Mouse (Mus musculus): Measurements from ENCODE around the gene Ugt1a2.

The Ugt1a2 gene

GRCm38 (mm10) chr1:88233421-88234247 is 33.2 kb downstream of the Ugt1a2 start:
- no peak for DNase-seq (ENCODE audit: low spot score in 2 of 2)

DNA sequence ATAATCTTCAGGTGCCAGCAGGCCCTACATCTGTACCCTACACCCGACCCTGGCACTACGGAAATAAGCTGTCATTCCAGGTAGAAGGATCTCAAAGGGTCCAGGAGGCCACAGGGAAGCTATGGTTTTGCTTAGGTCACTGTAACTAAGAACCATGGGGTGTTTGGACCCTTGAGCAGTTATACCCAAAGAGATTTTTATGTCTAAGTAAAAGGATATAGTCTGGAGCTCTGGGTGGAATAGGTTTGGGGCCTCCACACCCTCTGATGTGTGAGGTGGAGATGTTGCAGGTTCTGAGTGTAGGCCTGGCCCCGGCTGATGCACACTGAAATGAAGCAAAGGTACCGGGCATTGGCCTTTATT is 33.8 kb downstream of the Ugt1a2 start:
- DNase-seq (ENCODE audit: low spot score in 2 of 2): no peak

GRCm38 (mm10) chr1:88234646-88235045 is 34.2 kb downstream of the Ugt1a2 start:
- DNase-seq (ENCODE audit: low spot score in 2 of 2): no peak

GRCm38 (mm10) chr1:88235046-88235893 is 34.9 kb downstream of the Ugt1a2 start:
- no peak for DNase-seq (ENCODE audit: low spot score in 2 of 2)

DNA sequence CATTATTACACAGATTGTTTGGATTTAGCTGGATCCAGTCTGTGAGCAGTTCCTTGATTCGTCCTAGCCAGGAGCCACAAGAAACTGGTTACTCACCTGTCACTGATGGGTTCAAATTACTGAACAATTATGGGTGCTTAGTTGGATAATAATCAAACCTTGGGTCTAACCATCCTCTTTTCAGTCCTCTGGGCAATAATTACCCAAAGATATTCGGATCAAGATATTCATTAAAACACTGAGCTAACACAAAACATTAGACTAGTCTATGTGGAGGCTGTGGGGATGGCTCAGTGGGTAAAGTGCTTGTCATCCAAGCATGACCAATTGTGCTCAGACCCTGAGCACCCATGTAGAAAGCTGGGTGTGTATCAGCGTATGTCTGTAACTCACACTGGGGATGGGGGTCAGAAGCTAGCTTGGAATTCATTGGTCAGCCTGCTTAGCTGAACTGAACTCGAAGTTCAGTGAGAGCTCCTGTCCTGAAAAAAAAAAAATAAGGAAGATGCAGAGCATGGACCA is 35.6 kb downstream of the Ugt1a2 start:
- DNase-seq (ENCODE audit: low spot score in 2 of 2): no peak

DNA sequence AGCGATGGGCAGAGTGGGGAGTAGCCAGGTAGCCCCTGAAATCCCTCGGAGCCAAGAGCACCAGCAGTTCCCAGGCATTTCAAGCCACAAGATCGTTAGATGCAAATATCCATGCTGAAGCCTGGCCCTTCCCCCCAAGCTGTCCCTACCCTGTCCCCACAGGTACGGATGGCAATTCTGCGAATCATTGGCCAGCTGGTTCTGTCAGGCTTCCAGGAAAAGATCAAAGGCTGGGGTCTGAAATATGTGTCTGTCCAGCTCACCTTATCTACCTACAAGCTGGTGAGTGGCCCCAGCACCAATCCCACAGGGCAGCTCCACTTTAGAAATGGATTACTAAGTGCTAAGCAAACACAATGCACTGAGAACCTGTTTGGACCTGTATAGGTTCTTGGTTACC is 36.9 kb downstream of the Ugt1a2 start:
- no peak for DNase-seq (ENCODE audit: low spot score in 2 of 2)

GRCm38 (mm10) chr1:88238771-88239170 is 38.4 kb downstream of the Ugt1a2 start:
- no peak for DNase-seq (ENCODE audit: low spot score in 2 of 2)

GRCm38 (mm10) chr1:88240072-88240471 is 39.7 kb downstream of the Ugt1a2 start:
- DNase-seq (ENCODE audit: low spot score in 2 of 2): no peak

GRCm38 (mm10) chr1:88240579-88240978 is 40.2 kb downstream of the Ugt1a2 start:
- no peak for DNase-seq (ENCODE audit: low spot score in 2 of 2)

DNA sequence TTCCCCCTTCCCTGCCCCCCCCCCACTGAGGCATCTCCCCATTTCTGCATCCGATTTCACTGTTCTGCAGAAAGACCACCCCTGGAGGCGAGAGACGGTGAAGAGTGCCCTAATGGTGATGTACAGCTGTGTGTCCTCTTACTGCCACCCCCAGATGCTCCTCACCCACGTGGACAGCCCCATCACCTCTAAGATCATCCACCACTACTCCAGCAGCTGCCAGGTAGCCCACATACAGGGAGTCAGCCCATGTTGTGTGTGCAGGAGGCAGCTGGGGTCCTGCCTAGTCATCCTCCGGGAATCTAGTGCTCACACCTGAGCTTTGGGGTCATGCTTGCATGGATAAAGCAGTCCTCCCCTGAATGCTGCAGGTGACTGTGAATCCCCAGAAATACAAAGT is 43.5 kb downstream of the Ugt1a2 start:
- no peak for DNase-seq (ENCODE audit: low spot score in 2 of 2)

- DNase-seq (ENCODE audit: low spot score in 2 of 2): no peak
These were observed 45.5 kb downstream of the Ugt1a2 start for GRCm38 (mm10) chr1:88245881-88246280.

GRCm38 (mm10) chr1:88246386-88246785 is 46.0 kb downstream of the Ugt1a2 start:
- DNase-seq (ENCODE audit: low spot score in 2 of 2): no peak

GRCm38 (mm10) chr1:88247660-88248059 is 47.3 kb downstream of the Ugt1a2 start:
- no peak for DNase-seq (ENCODE audit: low spot score in 2 of 2)

DNA sequence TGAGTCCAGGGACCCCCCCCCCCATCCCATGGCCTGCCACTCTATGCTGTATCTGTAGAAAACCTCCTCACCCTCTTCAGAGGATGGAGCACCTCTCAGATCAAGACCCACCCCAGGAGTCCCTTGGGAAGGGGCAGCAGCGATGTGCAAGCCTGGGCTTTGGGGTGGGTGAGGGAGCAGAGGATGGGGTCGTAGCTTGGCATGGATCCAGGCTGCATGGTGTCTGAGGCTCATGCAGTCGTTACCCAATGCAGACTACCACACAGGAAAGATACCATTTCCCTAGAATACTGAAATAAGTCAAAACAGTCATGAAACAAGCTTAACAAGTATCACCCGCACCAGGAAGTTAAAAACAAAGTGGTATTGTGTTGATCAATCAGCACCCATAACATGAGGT is 48.3 kb downstream of the Ugt1a2 start:
- no peak for DNase-seq (ENCODE audit: low spot score in 2 of 2)

DNA sequence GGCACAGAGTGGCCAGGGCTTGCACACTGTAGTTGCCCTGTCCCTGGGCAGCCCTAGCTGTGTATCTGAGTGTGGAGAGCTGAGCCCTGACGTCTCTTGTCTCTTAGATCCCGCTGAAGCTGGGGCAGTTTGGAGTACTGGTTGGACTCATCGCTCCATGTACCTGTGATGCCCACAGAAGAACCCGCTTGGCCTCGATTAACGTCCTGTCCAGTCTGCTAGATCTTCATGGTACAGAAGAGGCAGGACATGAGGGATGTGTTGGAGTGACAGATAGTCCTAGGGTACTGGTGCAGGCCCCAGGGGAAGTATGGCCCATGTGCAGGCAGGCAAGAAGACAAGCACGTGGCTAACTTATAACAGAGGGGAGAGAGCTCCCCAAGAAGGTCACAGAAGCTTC is 49.2 kb downstream of the Ugt1a2 start:
- DNase-seq (ENCODE audit: low spot score in 2 of 2): no peak

DNA sequence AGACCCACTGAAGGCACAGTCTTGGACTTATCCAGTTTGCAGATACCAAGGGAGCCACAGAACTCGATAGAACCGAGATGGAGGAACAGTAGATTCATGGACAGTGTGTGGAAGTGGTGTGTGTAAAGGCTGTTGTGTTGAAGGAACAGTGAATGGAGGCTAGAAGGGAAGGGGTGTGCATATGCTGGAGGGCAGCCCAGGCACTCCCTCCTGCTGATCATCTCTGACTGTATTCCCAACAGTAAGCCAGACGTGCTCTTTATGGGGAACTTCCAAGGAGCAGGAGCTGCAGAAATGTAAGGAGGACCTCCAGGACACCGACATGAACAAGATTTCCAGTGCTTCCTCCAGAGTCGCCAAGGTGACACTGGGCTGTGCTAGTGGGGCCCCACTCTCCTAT is 49.6 kb downstream of the Ugt1a2 start:
- DNase-seq (ENCODE audit: low spot score in 2 of 2): no peak

GRCm38 (mm10) chr1:88253106-88253505 is 52.7 kb downstream of the Ugt1a2 start:
- DNase-seq (ENCODE audit: low spot score in 2 of 2): no peak

- DNase-seq (ENCODE audit: low spot score in 2 of 2): no peak
These were observed 53.1 kb downstream of the Ugt1a2 start for GRCm38 (mm10) chr1:88253540-88253939.

GRCm38 (mm10) chr1:88254793-88255465 is 54.5 kb downstream of the Ugt1a2 start:
- no peak for DNase-seq (ENCODE audit: low spot score in 2 of 2)

- DNase-seq (ENCODE audit: low spot score in 2 of 2): no peak
These were observed 55.1 kb downstream of the Ugt1a2 start for GRCm38 (mm10) chr1:88255466-88255857.

DNA sequence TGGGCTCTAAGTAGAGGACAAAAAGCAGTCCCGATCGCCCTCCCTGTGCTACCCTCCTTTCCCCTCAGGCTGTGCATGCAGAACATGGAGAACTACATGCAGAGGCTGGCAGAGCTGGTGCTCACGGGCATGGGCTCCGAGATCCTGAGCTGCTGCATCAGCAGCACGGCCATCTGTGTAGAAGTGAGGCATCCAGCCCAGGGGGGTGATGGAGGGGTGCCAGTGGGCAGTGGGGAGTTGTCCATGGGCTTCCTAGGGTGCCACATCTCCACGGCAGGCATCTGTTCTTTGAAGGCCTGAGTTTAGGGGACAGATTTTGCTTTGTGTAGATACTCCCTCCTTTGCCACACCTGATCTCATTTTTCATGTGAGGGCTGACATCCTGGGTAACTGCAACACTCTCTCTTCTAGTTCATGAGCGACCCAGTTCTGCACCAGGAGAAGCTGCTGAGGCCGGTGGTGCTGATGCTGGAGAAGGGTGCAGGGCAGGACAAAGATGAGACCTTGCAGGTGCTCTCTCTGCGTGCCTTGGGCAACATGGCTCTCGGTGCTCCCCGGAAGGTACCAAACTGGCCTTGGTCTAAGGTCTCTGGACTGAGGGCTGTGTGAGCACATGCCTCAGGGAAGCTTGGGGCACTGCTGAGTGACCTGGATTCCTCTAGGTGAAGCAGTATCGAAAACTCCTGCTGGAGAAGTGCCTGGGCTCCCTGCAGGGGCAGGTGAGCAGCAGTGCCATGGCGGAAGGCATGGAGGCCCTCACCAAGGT is 55.8 kb downstream of the Ugt1a2 start:
- DNase-seq (ENCODE audit: low spot score in 2 of 2): no peak
